Mouse (Mus musculus): ENCODE results near the gene Drosha.

DNA sequence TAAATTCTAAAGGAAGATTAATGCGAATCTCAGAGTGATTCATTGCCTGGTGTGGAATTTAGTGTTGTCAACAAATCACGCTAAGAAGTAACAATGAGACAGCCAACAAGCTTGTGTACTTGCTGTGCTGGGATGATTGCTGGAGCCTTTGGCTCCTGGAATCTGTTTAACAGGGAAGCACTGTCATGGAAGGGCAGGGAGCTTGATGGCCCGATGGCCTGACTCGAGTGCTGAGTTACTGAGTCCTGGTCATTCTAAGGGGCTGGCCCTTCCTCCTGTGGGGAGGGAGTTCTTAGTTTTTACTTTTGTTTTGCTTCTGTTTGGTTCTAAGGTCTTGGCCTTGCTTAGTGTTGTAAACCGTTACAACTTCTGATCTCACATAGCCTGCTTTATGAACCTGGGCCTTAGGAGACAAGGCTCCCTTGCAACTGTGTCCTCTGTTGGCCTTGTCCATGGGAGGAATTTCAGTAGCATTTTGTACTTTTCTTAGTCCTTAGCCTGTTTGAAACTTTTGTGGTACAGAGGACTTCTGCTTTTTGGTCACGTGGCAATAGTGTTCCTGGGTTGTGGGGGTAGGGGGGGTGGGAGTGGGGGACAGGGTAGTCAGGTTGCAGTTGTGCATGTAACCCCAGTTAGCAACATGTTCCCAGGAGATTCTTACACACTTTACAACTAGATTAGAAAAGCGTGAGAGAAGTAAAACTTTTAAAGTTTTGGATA, 41.1 kb downstream of the Drosha start:
- no peak for TF ChIP-seq CTCF (IDR thresholded peaks at IDR 0.05; ENCODE audit: extremely low read depth, insufficient read depth, low read length)
- TF ChIP-seq POLR2A (IDR thresholded peaks at IDR 0.05; ENCODE audit: extremely low read depth, insufficient read depth, low read length) = no peak

All from cortical plate, adult 2 months (tissue).